Mouse (Mus musculus): ENCODE data around the gene Gm5799.
"Not testable (repeated sequence)": the region's sequence is repeated elsewhere in the genome, so short reads cannot be mapped to it uniquely, and the experiment has no call there.

Gm5799 gene

DNA sequence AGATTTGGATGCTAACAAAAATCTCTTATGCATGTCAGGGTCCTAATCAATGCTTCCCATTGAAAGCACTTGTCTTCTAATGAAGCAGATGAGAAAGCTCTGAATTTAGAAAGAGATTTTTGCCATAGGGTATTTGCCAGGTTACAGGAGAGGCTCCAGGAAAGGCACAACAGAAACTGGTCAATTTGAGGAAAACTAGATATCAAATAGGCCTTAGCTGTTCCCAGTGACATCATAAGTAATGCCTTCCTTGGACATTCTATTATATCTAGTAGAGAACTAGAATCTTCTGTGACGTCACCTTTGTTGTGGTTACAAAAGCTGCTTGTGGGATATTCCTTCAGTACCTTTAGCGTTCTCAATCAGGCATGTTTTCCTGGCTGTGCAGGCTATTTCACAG is at the start of gene Gm5799:
TSS of gene Gm5799 (plus strand) at position 301 of the 400 bp plus-strand sequence.
- DNase-seq, result not testable (repeated sequence)

GRCm38 (mm10) chr14:43531052-43532010 is 12.0 kb upstream of the Gm5799 start:
- not testable (repeated sequence) for DNase-seq

DNA sequence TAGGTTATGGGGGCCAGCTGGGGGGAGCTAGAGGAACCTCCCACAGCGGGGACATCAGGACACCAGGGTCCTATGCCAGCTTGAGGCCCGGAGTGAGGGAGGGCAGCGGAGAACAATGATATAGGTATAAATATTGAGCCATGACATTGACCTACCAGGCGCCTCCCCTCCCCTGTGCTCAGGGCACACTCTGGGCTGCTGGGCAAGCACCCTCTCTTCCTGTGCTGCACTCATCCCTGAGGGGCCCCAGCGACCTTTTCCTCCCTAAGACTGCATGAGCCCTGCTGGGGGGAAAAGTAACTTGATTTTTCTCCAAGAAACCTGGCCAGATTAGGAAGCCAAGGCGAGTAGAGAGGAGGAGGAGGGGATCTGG is 11.4 kb upstream of the Gm5799 start:
- not testable (repeated sequence) for DNase-seq

- not testable (repeated sequence) for DNase-seq
These were observed 11.0 kb upstream of the Gm5799 start for GRCm38 (mm10) chr14:43532387-43532786.

DNA sequence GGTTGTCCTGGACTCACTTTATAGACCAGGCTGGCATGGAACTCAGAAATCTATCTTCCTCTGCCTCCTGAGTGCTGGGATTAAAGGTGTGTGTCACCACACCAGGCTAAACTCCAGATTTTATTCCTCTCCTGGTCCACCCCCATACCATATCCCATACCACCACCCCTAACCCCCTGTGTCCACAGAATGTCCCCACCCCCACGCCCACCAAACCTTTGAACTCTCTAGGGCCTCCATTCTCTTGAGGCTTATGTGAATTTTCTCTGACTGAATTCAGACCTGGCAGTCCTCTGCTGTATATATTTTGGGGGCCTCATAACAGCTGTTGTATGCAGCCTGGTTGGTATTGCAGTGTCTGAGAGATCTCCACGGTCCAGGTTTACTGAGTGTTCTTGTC is 5.2 kb upstream of the Gm5799 start:
- not testable (repeated sequence) for DNase-seq

DNA sequence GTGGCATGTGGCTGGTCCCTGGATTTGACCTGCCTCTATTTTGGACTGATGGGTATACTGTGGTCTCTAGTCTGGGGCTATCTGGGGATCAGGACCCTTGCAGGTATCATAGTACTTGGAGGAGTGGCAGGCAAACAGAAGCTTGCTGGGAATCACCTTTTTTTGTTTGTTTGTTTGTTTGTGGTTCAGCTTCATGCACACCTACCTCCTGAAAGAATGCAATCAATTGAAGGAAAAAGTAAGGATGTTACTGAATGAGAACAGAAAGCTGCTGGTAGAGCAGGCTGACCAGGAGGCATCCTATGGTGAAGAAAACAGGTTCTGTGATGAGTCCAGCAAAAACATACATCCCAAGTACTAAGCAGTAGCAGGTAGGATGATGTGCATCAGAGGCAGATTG is 2.9 kb downstream of the Gm5799 start:
- DNase-seq, result not testable (repeated sequence)

GRCm38 (mm10) chr14:43552271-43552670 is 8.9 kb downstream of the Gm5799 start:
- not testable (repeated sequence) for DNase-seq

GRCm38 (mm10) chr14:43577969-43578368 is 34.6 kb downstream of the Gm5799 start:
- DNase-seq, result not testable (repeated sequence)

GRCm38 (mm10) chr14:43579046-43579445 is 35.7 kb downstream of the Gm5799 start, which contains the start of gene Gm17654:
Gm17654 (minus strand) TSS chr14:43579146.
- not testable (repeated sequence) for DNase-seq
